Mouse (Mus musculus) myocyte (in vitro differentiated cells): Measurements from ENCODE around the gene Slc11a2.

Experiments
- MAX ChIP-seq: IDR thresholded peaks from one replicate; pipeline ENCODE4 v1.6.1; 2011; ENCODE audit warnings: low read depth, mild to moderate bottlenecking, control low read depth
- MYOG ChIP-seq, 3 experiments: IDR thresholded peaks; one replicate each; pipeline ENCODE4 v1.6.1; 2011; ENCODE audit warnings: control low read depth in 2 of 3, low read depth in 2 of 3, mild to moderate bottlenecking in 2 of 3; ENCODE audit not compliant: insufficient read length in 2 of 3, control insufficient read depth in 1 of 3, insufficient read depth in 1 of 3
- POLR2A ChIP-seq: IDR thresholded peaks from one replicate; pipeline ENCODE4 v1.6.1; 2011; ENCODE audit warnings: low read depth, mild to moderate bottlenecking, control low read depth, moderate library complexity; ENCODE audit not compliant: insufficient read length
- USF1 ChIP-seq: IDR thresholded peaks from one replicate; pipeline ENCODE4 v1.6.1; 2011; ENCODE audit warnings: low read depth, mild to moderate bottlenecking, control low read depth, moderate library complexity

- TF ChIP-seq POLR2A (no peak), MYOG (IDR thresholded peaks at IDR 0.05; ENCODE audit: control insufficient read depth in 1 of 3, insufficient read depth in 1 of 3, insufficient read length in 2 of 3, low read depth in 2 of 3) (no peak), USF1 (no peak), MAX (no peak)
Measured at GRCm38 (mm10) chr15:100364242-100364641, 60.6 kb downstream of the Slc11a2 start, which contains the start of gene Higd1c.
